ENCODE assay signal across 8 mouse cellular contexts in the genomic region with DNA sequence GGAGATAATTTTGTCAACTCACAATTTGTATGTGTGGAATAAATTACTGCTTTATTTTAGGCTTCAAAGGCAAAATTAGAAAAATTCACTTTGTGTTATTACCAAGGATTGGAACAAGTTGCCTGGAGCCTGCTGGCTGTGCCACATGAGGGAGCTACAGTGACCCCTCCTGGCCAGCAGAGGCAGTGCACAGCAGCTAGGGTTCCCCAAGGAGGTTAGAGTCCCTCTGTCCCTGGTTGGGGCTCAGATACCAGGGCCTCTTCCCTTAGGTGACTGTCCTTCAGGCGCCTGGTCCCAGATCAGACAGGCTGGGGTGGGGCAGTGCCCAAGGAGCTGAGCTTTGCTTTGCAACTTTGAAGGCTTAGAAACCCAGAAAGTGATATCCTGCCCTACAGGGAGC. TPM values are rescaled to one million over a fixed set of nuclear protein-coding genes. Genes with fewer than 3 reads are reported as not detected.
DNase-seq lines count a peak whose midpoint lies in the region; ATAC-seq and TF ChIP-seq lines count a peak whose summit lies in the region.
"Had no signal": no experiment of that assay in that cellular context is flagged by ENCODE, and none has a peak within 500 bp of the region (broad histone marks: within the 10 kb centered on the region; RNA-seq: fewer than 3 reads in every experiment).

No protein-coding gene starts in this region.

- no peak overlapping the region for H3K27ac ChIP-seq in ES-E14 (ENCODE audit: insufficient read depth, low read depth, low read length, poor library complexity, severe bottlenecking)
- no peak overlapping the region for H3K27ac ChIP-seq in embryonic facial prominence, embryonic 11.5 days (replicated peaks; ENCODE audit: low read depth, low read length)
- H3K27ac ChIP-seq in left cerebral cortex, adult 2 months: no peak overlapping the region
- H3K27ac ChIP-seq: liver, embryonic 15.5 days had no signal

- WGBS in embryonic facial prominence, embryonic 11.5 days: 64% methylated on average over 1 of the region's 1 CpGs

- ATAC-seq in embryonic facial prominence, embryonic 11.5 days (replicated peaks; ENCODE audit: insufficient number of reproducible peaks, low FRiP score, low TSS enrichment, low read depth): no peak
- peak; percentile 64 for ATAC-seq in megakaryocyte-erythroid progenitor cell, adult 5-6 weeks (replicated peaks; ENCODE audit: low FRiP score, low TSS enrichment, poor library complexity, severe bottlenecking)

- in situ Hi-C loops in ES-E14 (cut with MboI; ENCODE audit: low sequenced_read_pairs in 2 of 2, unreplicated experiment in 2 of 2): no loop called here

- peaks cover 0 to 8% of the 10 kb centered on the region in 2 experiments; a peak in 2 of 4 replicates for H3K4me1 ChIP-seq in ES-E14 (ENCODE audit: control insufficient read depth in 2 of 2, insufficient read depth in 2 of 2, low read length in 2 of 2, poor library complexity in 1 of 2)
- no peaks in the 10 kb centered on the region for H3K4me1 ChIP-seq in embryonic facial prominence, embryonic 11.5 days (ENCODE audit: control insufficient read depth, insufficient read depth, low read length)
- H3K4me1 ChIP-seq: liver, embryonic 15.5 days had no signal

- peak; percentile 98 for TF ChIP-seq CTCF in left cerebral cortex, adult 2 months (IDR thresholded peaks at IDR 0.05)

- no peak overlapping the region for H3K4me2 ChIP-seq in embryonic facial prominence, embryonic 11.5 days (ENCODE audit: low read depth, low read length)
- H3K4me2 ChIP-seq: liver, embryonic 15.5 days had no signal

- no peak overlapping the region for H3K9ac ChIP-seq in ES-E14 (ENCODE audit: insufficient read depth, low read depth, low read length, poor library complexity, severe bottlenecking)
- no peak overlapping the region for H3K9ac ChIP-seq in embryonic facial prominence, embryonic 11.5 days (replicated peaks; ENCODE audit: low read length)
- H3K9ac ChIP-seq: liver, embryonic 15.5 days had no signal

- no peaks in the 10 kb centered on the region for H3K9me3 ChIP-seq in ES-E14 (ENCODE audit: control insufficient read depth, insufficient read depth, low read depth, low read length)
- H3K9me3 ChIP-seq in embryonic facial prominence, embryonic 11.5 days (replicated peaks; ENCODE audit: control insufficient read depth, low read length): no peaks in the 10 kb centered on the region
- H3K9me3 ChIP-seq: liver, embryonic 15.5 days had no signal

- H3K27me3 ChIP-seq in embryonic facial prominence, embryonic 11.5 days (ENCODE audit: control insufficient read depth, insufficient read depth, low read length): no peaks in the 10 kb centered on the region
- H3K27me3 ChIP-seq: liver, embryonic 15.5 days had no signal

- no peak overlapping the region for H3K4me3 ChIP-seq in ES-E14 (ENCODE audit: insufficient read depth in 1 of 2, low read depth in 1 of 2, low read length in 2 of 2, poor library complexity in 1 of 2, severe bottlenecking in 1 of 2)
- no peak overlapping the region for H3K4me3 ChIP-seq in embryonic facial prominence, embryonic 11.5 days (ENCODE audit: low read depth, low read length)
- H3K4me3 ChIP-seq in left cerebral cortex, adult 2 months: no peak overlapping the region
- H3K4me3 ChIP-seq: liver, embryonic 15.5 days had no signal

- intact Hi-C loops in heart, postnatal 36 days (cut with DNase I): loop anchor here (1.0 kb wide), 3 partner anchors 52 to 152 kb away; a partner anchor contains a TSS
- intact Hi-C loops in left cerebral cortex, adult 2 months (cut with DNase I): loop anchor here (1.0 to 2.0 kb wide), 2 partner anchors 109 to 152 kb away; no protein-coding TSS in a partner anchor

- H3K36me3 ChIP-seq in ES-E14 (ENCODE audit: control insufficient read depth, insufficient read depth, low read length, poor library complexity, severe bottlenecking): peaks cover 40% of the 10 kb centered on the region
- H3K36me3 ChIP-seq in embryonic facial prominence, embryonic 11.5 days (replicated peaks; ENCODE audit: control insufficient read depth, insufficient read depth, low read depth, low read length): no peaks in the 10 kb centered on the region; the same call in none of the 2 replicates

- DNase-seq in ES-E14 (ENCODE audit: low read depth, low spot score): peak; percentile 47
- peak; percentile 80 to 84 for DNase-seq in adrenal gland, postnatal 36 days
- peak; percentile 77 for DNase-seq in embryonic facial prominence, embryonic 11.5 days (ENCODE audit: low spot score)
- DNase-seq in heart, postnatal 36 days: peak; percentile 72 to 84
- peak; percentile 70 to 75 for DNase-seq in left cerebral cortex, adult 2 months (ENCODE audit: extremely low spot score in 1 of 2, low spot score in 2 of 2)
- DNase-seq in right cerebral cortex, postnatal 4 days: peak; percentile 69

TF ChIP-seq in ES-E14, 5 proteins besides CTCF, POLR2A, EP300 and RAD21:
- TF ChIP-seq ZC3H11A (IDR thresholded peaks at IDR 0.05; ENCODE audit: borderline replicate concordance, low read depth, low read length) (peak; percentile 60; the same call in 1 of the 2 replicates), MAFK (IDR thresholded peaks at IDR 0.05; ENCODE audit: insufficient read depth, low read depth, low read length) (no peak)

RNA-seq across cellular contexts. Expression of a gene that starts 35.7 kb away (rescaled TPM):
- 95.2 and 101 TPM in 2 replicates for total RNA-seq in ES-E14 (2012; rRNA removed)
- total RNA-seq in adrenal gland, postnatal 36 days (2021): 10 to 100 TPM; 54.7 to 58.7 TPM
- 33.7 and 34.7 TPM in 2 replicates for polyA plus RNA-seq in embryonic facial prominence, embryonic 11.5 days (2014; fragmentation: Nextera tagmentation; extraction: Ambion mirVana)
- total RNA-seq in heart, postnatal 36 days (2021): 10 to 100 TPM; 17.8 to 20.0 TPM
- 10 to 100 TPM; 83.3 to 85.5 TPM for total RNA-seq in left cerebral cortex, adult 2 months (2021)
- total RNA-seq in megakaryocyte-erythroid progenitor cell, adult 5-6 weeks (2014; fragmentation: Nextera tagmentation): 20.5 and 27.5 TPM in 2 replicates
- total RNA-seq in megakaryocyte-erythroid progenitor cell, adult 5-6 weeks (2017): 5.6 and 6.4 TPM in 2 replicates

RNA-seq across cellular contexts. Expression of a gene that starts 52.0 kb away (rescaled TPM):
- 69.8 and 78.6 TPM in 2 replicates for total RNA-seq in ES-E14 (2012; rRNA removed)
- 10 to 100 TPM in 1 of 2 experiments, 1 to 10 TPM in 1; 6.6 to 17.5 TPM for total RNA-seq in adrenal gland, postnatal 36 days (2021)
- polyA plus RNA-seq in embryonic facial prominence, embryonic 11.5 days (2014; fragmentation: Nextera tagmentation; extraction: Ambion mirVana): 8.4 and 9.8 TPM in 2 replicates
- 1 to 10 TPM; 3.4 to 3.8 TPM for total RNA-seq in heart, postnatal 36 days (2021)
- total RNA-seq in left cerebral cortex, adult 2 months (2021): 1 to 10 TPM; 4.4 to 6.1 TPM
- total RNA-seq in megakaryocyte-erythroid progenitor cell, adult 5-6 weeks (2014; fragmentation: Nextera tagmentation): not detected in 2 replicates
- 2.0 and 3.5 TPM in 2 replicates for total RNA-seq in megakaryocyte-erythroid progenitor cell, adult 5-6 weeks (2017)
